9 mouse cellular contexts compared by ENCODE assay signal in the genomic region with DNA sequence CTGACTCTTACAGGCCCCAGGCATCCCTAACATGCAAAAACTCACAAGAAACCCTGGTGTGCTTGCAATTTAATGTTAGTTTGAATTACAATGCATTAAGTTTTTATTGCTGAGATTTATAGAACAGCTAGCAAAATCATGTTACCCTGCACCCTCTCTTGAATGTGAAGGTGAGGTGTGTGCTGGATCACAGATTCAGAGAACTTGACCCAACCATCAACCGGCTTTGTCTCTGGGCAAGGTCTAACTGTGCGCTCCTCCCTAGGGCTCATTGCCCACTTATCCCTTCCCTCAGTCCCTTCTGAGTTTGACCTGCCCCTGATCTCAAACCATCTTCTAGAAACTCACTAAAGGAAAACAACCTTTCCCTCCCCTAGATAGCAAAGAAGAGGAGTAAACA. TPM values are rescaled to one million over a fixed set of nuclear protein-coding genes. Genes with fewer than 3 reads are reported as not detected.
DNase-seq lines count a peak whose midpoint lies in the region; ATAC-seq lines count a peak whose summit lies in the region.
"Had no signal": no experiment of that assay in that cellular context is flagged by ENCODE, and none has a peak within 500 bp of the region (broad histone marks: within the 10 kb centered on the region; RNA-seq: fewer than 3 reads in every experiment).

No protein-coding gene starts in this region.

- peak; percentile 38 for DNase-seq in adrenal gland, postnatal 14 days
- no peak for DNase-seq in adrenal gland, adult 8-10 months
- no peak for DNase-seq in liver, embryonic 11.5 days (ENCODE audit: low spot score)
- peak; percentile 64 for DNase-seq in retina, embryonic 14.5 days (ENCODE audit: low spot score)
- DNase-seq in gastrocnemius, postnatal 10 days: no peak
- DNase-seq in ovary, postnatal 36 days (ENCODE audit: low spot score): no peak

- ATAC-seq in liver, embryonic 11.5 days (replicated peaks; ENCODE audit: low FRiP score): no peak
- ATAC-seq in liver, embryonic 12.5 days: no peak
- ATAC-seq in hindbrain, embryonic 15.5 days (ENCODE audit: low FRiP score, low read depth): no peak

- no peaks in the 10 kb centered on the region for H3K9me3 ChIP-seq in liver, embryonic 11.5 days (ENCODE audit: control insufficient read depth, low read length)
- no peaks in the 10 kb centered on the region for H3K9me3 ChIP-seq in liver, embryonic 12.5 days (replicated peaks)
- no peaks in the 10 kb centered on the region for H3K9me3 ChIP-seq in hindbrain, embryonic 15.5 days
- H3K9me3 ChIP-seq: limb, embryonic 15.5 days had no signal

- H3K36me3 ChIP-seq in liver, embryonic 11.5 days (ENCODE audit: control insufficient read depth, insufficient read depth, low read length): 0 out of 2 replicates have a peak, but pooled peaks cover 2% of the 10 kb centered on the region
- peaks cover 12% of the 10 kb centered on the region; the same call in 1 of the 2 replicates for H3K36me3 ChIP-seq in liver, embryonic 12.5 days
- no peaks in the 10 kb centered on the region for H3K36me3 ChIP-seq in hindbrain, embryonic 15.5 days
- H3K36me3 ChIP-seq: limb, embryonic 15.5 days had no signal

- H3K27me3 ChIP-seq in liver, embryonic 11.5 days (replicated peaks; ENCODE audit: control insufficient read depth, insufficient read depth, low read length): no peaks in the 10 kb centered on the region
- H3K27me3 ChIP-seq in liver, embryonic 12.5 days (replicated peaks): peaks cover 41% of the 10 kb centered on the region
- H3K27me3 ChIP-seq in hindbrain, embryonic 15.5 days: no peaks in the 10 kb centered on the region

- peak overlapping the region; percentile 98; the same call in 1 of the 2 replicates for H3K4me2 ChIP-seq in liver, embryonic 11.5 days
- H3K4me2 ChIP-seq in liver, embryonic 12.5 days: no peak overlapping the region
- H3K4me2 ChIP-seq in hindbrain, embryonic 15.5 days: peak overlapping the region; percentile 95
- H3K4me2 ChIP-seq: limb, embryonic 15.5 days had no signal

- H3K4me3 ChIP-seq in liver, embryonic 11.5 days (ENCODE audit: low read depth, low read length): no peak overlapping the region; the same call in 1 of the 2 replicates
- H3K4me3 ChIP-seq in liver, embryonic 12.5 days: no peak overlapping the region
- H3K4me3 ChIP-seq in hindbrain, embryonic 15.5 days: peak overlapping the region; percentile 89
- H3K4me3 ChIP-seq: limb, embryonic 15.5 days had no signal

- peaks cover 28% of the 10 kb centered on the region for H3K4me1 ChIP-seq in liver, embryonic 11.5 days (replicated peaks; ENCODE audit: control insufficient read depth, insufficient read depth, low read length)
- peaks cover 26% of the 10 kb centered on the region for H3K4me1 ChIP-seq in liver, embryonic 12.5 days
- peaks cover 37% of the 10 kb centered on the region for H3K4me1 ChIP-seq in hindbrain, embryonic 15.5 days (replicated peaks)

- H3K9ac ChIP-seq in liver, embryonic 11.5 days (ENCODE audit: low read depth, low read length): 0 out of 2 replicates have a peak overlapping the region, but pooled peaks have one; percentile 5
- no peak overlapping the region for H3K9ac ChIP-seq in liver, embryonic 12.5 days
- H3K9ac ChIP-seq in hindbrain, embryonic 15.5 days: peak overlapping the region; percentile 98
- H3K9ac ChIP-seq: limb, embryonic 15.5 days had no signal

- WGBS in liver, embryonic 11.5 days: 56% methylated on average over 2 of the region's 2 CpGs
- 74% methylated on average over 2 of the region's 2 CpGs for WGBS in liver, embryonic 12.5 days (ENCODE audit: insufficient replicate concordance)
- WGBS in hindbrain, embryonic 15.5 days: 28% methylated on average over 2 of the region's 2 CpGs

- H3K27ac ChIP-seq in liver, embryonic 11.5 days (ENCODE audit: low read depth, low read length): no peak overlapping the region
- H3K27ac ChIP-seq in liver, embryonic 12.5 days: no peak overlapping the region
- peak overlapping the region; percentile 100 for H3K27ac ChIP-seq in hindbrain, embryonic 15.5 days (replicated peaks)
- H3K27ac ChIP-seq: limb, embryonic 15.5 days had no signal

RNA-seq across cellular contexts. Expression of gene Meis1, which starts 6.8 kb away (rescaled TPM):
- 57.0 and 57.5 TPM in 2 replicates for total RNA-seq in adrenal gland, postnatal 14 days (2021)
- 10 to 100 TPM; 47.3 to 67.8 (median 55.1) TPM for total RNA-seq in adrenal gland, adult 8-10 months (2022)
- polyA plus RNA-seq in liver, embryonic 11.5 days (2014; fragmentation: Nextera tagmentation; extraction: Ambion mirVana): 44.7 and 46.6 TPM in 2 replicates
- 24.6 TPM in 2 replicates for polyA plus RNA-seq in liver, embryonic 12.5 days (2016; fragmentation: Nextera tagmentation; extraction: Ambion mirVana)
- polyA plus RNA-seq in hindbrain, embryonic 15.5 days (2015; fragmentation: Nextera tagmentation; extraction: Ambion mirVana): 159 and 178 TPM in 2 replicates
- total RNA-seq in gastrocnemius, postnatal 10 days (2021): 1 to 10 TPM; 6.0 to 7.1 TPM

Comparison
In these comparisons a context has a peak if more than half of its experiments do, and no peak if none do; other contexts are left out.
1. DNase-seq: peak in adrenal gland, postnatal 14 days (single experiment) and retina, embryonic 14.5 days (single experiment); none in adrenal gland, adult 8-10 months (single experiment), liver, embryonic 11.5 days (single experiment), gastrocnemius, postnatal 10 days (single experiment) and ovary, postnatal 36 days (single experiment).